Mouse (Mus musculus) liver, adult (tissue): ENCODE results near the gene Capn5.

Experiments used
- GATA4 ChIP-seq: IDR thresholded peaks from 2 replicates; pipeline ENCODE4 v1.6.1; 2014; ENCODE audit warnings: mild to moderate bottlenecking, low read length; ENCODE audit not compliant: insufficient replicate concordance

Gene Capn5

DNA sequence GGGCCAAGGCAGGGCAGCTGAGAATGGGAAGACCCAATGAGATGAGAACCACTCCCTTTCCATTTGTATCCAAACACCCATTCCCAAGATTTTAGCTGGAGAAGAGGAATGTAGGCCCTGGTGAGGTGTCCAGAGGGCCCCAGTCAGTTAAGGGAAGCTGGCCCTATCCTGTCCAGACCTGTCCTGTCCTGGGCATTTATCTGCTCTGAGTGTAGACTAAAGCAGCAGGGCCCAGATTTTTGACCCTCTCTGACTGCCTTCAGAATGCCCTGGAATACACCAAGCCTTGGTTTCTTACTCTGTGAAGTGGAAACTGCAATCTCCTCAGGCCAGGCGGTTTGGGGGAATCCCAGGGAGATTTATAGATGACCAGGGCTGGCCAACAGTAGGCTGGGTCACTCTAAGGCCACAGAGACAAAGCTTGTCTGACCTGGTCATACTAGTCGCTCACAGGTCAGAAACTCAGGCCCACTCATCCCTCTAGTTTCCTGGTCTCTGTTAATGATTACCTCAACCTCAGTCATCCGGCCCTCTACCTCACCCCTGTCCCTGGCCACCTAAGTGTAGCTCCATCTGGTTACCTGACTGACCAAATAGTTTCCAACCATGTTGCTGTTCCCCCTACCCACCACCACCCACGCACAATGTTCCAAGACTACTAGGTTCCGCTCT is 622 bp upstream of the Capn5 start:
- no peak for TF ChIP-seq GATA4

DNA sequence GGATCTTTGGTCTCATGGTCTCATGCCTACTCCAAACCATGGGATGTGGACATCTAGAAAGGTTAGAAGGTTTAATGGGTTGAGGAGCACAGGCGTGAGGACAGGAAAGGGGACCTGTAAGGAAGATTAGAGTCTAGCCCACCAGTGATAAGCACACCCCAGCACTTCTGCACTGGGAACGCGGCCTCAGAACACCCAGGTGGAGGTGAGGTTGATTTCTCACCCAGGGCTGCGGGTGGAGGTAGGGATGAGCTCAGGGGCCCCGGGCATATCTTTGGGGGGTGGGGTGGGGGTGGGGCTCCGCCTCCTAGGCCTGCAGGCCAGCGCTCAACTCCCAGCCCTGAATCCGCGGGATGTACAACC is 527 bp downstream of the Capn5 start:
- no peak for TF ChIP-seq GATA4

DNA sequence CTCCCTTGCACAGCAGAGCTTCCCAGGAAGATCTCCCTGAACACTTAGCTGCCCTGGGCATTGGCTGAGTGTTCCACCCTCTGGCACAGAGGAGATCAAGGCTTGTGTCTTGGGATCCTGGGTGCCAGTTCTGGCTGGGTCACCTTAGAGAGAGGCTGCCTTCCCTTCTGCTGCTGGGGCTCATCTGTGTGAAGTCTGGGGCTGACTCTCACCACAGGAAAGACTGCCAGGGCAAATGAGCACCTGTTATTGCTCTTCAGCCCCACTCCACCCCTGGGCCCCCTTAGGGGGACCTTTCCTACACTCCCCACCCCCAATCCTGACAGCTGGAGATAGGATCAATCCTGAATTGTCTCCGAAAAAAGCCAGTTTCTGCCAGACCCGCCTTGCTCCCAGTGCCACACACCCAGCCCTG is 996 bp downstream of the Capn5 start:
- no peak for TF ChIP-seq GATA4

DNA sequence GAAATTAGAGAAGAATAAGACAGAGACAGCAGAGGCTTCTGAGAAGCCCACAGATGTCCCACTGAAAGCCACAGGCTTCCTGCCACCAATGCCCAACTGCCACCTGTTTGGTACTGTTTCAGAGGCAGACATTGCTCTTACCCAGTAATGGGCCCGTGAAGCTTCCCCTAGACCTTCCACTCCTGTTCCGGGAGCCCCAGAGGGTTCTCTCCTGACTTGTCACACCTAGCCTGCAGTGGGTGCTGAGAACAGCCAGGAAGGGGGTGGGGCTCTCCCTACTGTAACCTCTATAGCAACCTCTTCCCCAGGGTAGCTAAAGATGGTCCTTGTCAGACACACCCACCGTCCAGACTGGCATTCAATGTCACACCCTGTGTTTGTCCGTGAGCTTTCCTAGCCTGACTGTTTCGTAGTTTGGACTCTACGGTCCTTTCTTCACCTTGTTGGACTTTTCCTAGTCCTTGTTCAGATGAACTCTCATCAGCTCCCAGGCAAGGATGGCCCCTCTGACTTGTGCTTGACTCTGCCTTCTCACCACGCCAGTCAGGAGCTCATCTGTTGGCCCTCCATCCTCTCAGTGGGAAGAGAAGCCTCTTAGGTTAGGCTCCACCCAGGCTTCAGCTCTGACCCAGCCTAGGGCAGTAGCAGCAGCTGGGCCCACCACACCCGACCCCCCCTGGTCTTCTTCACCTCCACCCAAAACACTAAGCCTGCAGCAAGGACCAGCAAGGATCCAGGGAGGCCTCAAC is 1.6 kb downstream of the Capn5 start:
- TF ChIP-seq GATA4, result no peak

DNA sequence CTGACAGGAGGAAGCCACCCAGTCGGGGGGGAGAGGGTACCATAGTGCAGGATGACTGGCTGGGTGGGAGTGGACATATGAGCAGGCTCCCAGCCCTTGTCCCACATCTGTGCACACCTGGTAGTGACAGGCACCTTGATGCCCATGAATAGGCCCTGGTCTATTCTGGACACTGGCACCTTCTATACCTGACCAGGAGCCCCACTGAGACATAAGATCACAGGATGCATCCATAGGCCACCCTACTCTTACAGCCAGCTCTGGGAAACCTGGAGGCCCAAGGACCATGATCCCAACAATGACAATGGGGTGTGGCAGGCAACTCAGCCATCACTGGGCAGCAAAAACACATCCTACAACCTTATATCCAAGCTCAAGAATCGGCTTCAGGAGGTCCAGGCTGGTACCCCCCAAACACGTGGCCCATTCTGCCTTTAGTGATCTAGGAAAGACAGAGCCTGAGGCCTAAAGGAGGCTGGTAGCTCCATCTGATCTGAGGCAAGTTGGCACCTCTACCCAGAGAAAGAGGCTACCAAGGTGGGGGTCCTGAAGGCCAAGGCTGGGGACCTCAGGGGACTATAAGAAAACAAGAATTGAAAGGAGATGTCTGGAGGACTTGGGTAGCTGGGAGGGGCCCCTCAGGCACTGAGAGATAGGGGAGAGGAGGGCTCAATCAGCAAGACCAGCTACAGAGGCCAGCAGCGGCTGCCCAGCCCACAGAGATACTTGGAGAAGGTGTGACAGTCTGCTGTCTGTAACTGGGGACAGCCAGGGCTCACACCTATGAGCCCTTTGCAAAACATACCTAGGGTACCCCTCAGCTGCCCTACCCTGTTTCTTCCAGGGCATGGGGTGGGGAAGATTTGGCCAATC is 3.0 kb downstream of the Capn5 start:
- TF ChIP-seq GATA4, result no peak

DNA sequence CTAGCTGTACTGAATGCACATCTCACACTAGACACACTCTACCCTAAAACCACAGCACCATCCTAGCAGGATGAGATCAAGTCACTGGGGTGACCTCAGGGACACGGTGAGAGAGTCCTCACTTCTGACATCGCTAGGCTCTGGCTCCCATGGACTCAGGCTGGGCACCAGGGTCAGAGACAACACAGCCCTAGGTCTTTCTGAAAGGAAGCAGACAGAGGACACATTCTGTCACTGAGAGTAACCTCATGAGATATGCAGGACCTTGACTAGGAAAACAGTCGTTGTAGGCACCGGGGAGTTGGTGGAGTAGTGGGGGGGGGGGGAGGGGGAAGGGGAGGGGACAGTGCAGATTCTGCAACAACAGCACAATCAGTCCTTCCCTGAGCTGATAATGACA is 4.7 kb downstream of the Capn5 start:
- peak; percentile 63; the same call in 1 of the 2 replicates for TF ChIP-seq GATA4

- TF ChIP-seq GATA4, result no peak
Observed at GRCm38 (mm10) chr7:98172661-98173060, 5.4 kb downstream of the Capn5 start.

DNA sequence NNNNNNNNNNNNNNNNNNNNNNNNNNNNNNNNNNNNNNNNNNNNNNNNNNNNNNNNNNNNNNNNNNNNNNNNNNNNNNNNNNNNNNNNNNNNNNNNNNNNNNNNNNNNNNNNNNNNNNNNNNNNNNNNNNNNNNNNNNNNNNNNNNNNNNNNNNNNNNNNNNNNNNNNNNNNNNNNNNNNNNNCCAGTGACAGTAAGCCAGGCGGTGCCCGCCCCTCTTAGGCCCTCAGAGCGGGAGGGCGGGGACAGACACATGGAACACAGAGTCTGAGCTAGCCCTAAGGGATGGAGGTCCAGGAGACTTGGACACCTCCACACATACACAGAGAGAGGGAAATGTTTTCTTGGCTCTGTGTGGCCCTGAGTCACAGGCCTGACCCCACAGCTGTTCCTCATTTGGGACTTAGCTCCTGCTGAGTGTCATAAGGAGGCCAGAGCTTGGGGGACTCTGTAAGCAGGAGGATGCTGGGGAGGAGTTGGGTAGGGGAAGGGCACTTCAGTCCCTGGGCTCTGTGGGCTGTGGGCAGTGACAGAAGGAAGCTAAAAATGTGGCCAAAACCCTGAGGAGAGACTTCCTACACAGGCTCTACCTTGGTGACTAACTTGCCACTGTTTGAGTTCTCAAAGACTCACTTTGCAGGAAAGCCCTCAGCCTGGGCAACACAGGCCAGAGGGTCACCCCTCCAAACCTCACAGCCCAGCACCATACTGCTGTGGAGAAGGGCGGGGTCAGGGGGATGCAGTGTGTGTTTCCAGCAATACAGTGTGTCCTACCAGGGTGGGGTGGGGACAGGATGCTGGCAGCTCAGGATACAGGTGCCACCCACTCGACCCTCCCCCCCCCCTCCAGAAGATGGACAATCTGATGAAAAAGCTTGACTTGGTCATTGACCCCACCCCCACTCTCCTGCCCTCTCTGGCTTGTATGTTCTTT is 6.7 kb downstream of the Capn5 start:
- no peak for TF ChIP-seq GATA4

GRCm38 (mm10) chr7:98164999-98165528 is 13.0 kb downstream of the Capn5 start:
- no peak for TF ChIP-seq GATA4

DNA sequence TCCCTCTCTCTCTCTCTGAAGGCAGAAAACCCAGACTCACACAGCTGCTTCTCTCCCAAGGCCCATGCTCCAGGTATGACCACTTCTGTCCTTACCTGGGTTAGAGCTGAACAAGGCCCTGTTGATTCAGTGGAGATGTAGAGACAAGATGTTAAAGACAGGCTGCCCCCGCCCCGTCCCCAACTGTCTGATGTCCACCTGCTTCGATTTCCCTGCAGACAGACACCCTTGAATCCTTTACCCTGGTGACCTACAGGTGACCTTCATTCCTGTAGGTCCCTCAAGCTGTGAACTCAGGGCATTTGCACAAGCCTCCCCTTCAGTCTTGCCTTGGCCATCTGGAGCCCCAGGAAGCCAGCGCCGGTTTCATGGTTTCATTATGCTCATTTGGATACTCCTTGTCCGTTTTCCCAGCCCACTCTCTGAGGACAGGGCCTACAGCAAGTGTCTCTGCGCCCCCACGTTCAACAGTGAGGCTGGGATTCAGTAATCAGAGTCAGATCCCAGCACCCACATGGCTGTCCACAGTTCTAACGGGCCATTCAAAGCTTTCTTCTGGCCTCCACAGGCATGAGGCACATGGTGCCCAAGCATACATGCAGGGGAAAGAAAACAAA is 13.6 kb downstream of the Capn5 start:
- no peak for TF ChIP-seq GATA4

DNA sequence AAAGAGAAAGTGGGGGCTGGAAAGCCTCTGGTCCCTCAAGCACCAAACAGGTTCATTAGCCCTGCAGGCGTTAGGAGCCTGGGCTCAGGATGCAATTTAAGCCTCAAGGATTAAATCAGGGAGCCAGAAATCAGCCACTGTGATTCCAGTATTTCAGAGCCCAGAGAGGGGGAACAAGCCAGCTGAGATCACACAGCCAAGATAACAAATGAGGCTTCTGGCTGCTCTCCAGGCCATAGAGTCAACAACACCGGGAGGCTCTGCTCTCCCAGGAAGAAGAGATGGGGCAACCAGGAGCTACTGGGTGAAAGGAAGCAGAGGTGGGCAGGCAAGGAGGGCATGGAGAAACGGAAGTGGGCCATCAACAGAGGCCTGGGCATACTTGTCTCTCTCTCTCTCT is 14.4 kb downstream of the Capn5 start:
- no peak for TF ChIP-seq GATA4

DNA sequence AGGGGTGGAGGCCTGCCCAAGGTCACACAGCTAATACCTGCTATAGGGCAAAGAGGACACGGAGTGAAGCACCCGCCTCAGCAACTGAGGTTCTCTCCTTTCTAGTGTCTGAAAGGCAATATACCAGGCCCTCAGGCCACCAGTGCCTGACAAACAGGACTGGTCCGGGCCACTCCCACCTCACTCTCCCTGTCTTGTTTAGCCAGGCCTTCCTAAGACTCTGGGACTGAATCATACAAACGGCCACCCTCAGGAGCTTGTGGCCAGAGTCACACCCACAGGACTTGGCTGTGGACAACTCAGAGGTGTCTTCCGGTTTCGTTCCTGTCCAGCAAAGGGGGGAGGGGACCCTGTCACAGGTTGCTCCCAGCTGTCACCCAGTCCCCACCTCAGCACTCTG is 15.8 kb downstream of the Capn5 start:
- TF ChIP-seq GATA4, result no peak

- TF ChIP-seq GATA4, result no peak
Observed at GRCm38 (mm10) chr7:98160041-98160740, 17.9 kb downstream of the Capn5 start.
